In the genomic region with DNA sequence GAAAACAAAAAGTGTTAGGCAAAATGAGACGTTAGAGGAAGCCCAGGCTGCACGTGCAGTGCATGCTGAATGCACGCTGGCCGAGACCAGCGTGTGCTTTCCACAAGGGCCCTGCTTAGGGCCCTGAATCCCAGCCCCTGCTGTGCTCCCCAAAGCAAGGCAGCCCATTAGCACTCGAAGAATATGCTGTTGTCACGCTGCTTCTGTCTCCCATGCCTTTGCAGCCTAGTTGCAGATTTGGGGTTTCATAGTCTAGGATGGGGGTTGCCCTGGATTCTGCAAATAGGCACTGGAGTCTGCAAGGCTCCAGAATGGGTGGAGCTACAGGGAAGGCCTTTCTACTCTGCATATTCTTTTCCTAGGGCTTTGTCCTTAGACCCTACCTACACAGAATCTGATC, we compare ENCODE assay signal across 11 mouse cellular contexts.
DNase-seq lines count a peak whose midpoint lies in the region; ATAC-seq and TF ChIP-seq lines count a peak whose summit lies in the region.
"Had no signal": no experiment of that assay in that cellular context is flagged by ENCODE, and none has a peak within 500 bp of the region (broad histone marks: within the 10 kb centered on the region; RNA-seq: fewer than 3 reads in every experiment).

No protein-coding gene starts in this region.

- H3K9me3 ChIP-seq in CH12.LX (replicated peaks; ENCODE audit: low read length) = no peaks in the 10 kb centered on the region
- no peaks in the 10 kb centered on the region for H3K9me3 ChIP-seq in forebrain, embryonic 15.5 days
- H3K9me3 ChIP-seq in midbrain, embryonic 16.5 days (replicated peaks; ENCODE audit: control insufficient read depth, low read length, poor library complexity, severe bottlenecking) = no peaks in the 10 kb centered on the region
- H3K9me3 ChIP-seq in kidney, embryonic 16.5 days (ENCODE audit: low read length) = no peaks in the 10 kb centered on the region

- H3K4me2 ChIP-seq in CH12.LX (ENCODE audit: insufficient read depth, low read depth, poor library complexity, severe bottlenecking) = no peak overlapping the region
- no peak overlapping the region for H3K4me2 ChIP-seq in forebrain, embryonic 15.5 days (replicated peaks)
- H3K4me2 ChIP-seq in midbrain, embryonic 16.5 days (ENCODE audit: low read length) = no peak overlapping the region
- H3K4me2 ChIP-seq in kidney, embryonic 16.5 days (replicated peaks; ENCODE audit: low read depth, low read length) = no peak overlapping the region

- no peak overlapping the region for H3K27ac ChIP-seq in CH12.LX (ENCODE audit: insufficient read depth, low read depth)
- peak overlapping the region; percentile 65 for H3K27ac ChIP-seq in forebrain, embryonic 15.5 days (replicated peaks)
- peak overlapping the region; percentile 6 for H3K27ac ChIP-seq in midbrain, embryonic 16.5 days (ENCODE audit: low read length)
- H3K27ac ChIP-seq in kidney, embryonic 16.5 days (ENCODE audit: low read length) = no peak overlapping the region
- H3K27ac ChIP-seq: kidney, postnatal 0 days had no signal

- peak; percentile 94 for ATAC-seq in forebrain, embryonic 15.5 days (replicated peaks)
- ATAC-seq in midbrain, embryonic 16.5 days = peak; percentile 87
- no peak for ATAC-seq in kidney, embryonic 16.5 days (ENCODE audit: low FRiP score, low TSS enrichment)

- no peak overlapping the region for H3K9ac ChIP-seq in CH12.LX (ENCODE audit: insufficient read depth, low read depth)
- H3K9ac ChIP-seq in forebrain, embryonic 15.5 days (replicated peaks) = no peak overlapping the region
- no peak overlapping the region for H3K9ac ChIP-seq in midbrain, embryonic 16.5 days (ENCODE audit: low read depth, low read length)
- no peak overlapping the region for H3K9ac ChIP-seq in kidney, embryonic 16.5 days (replicated peaks; ENCODE audit: low read length)

- TF ChIP-seq RAD21 in CH12.LX (IDR thresholded peaks at IDR 0.05; ENCODE audit: low read depth, low read length) = no peak

- peaks cover 0 to 12% of the 10 kb centered on the region in 2 experiments; a peak in 2 of 4 replicates for H3K4me1 ChIP-seq in CH12.LX (ENCODE audit: control insufficient read depth in 1 of 2, insufficient read depth in 2 of 2)
- H3K4me1 ChIP-seq in forebrain, embryonic 15.5 days = peaks cover 18% of the 10 kb centered on the region
- H3K4me1 ChIP-seq in midbrain, embryonic 16.5 days (ENCODE audit: control insufficient read depth, insufficient read depth, low read length) = peaks cover 10% of the 10 kb centered on the region
- no peaks in the 10 kb centered on the region for H3K4me1 ChIP-seq in kidney, embryonic 16.5 days (ENCODE audit: insufficient read depth, low read length)

- TF ChIP-seq CTCF in CH12.LX (conservative IDR thresholded peaks at IDR 0.05 in 1 of 2, IDR thresholded peaks at IDR 0.05 in 1 of 2; ENCODE audit: low read depth in 2 of 2, low read length in 2 of 2) = no peak

- TF ChIP-seq EP300 in CH12.LX (IDR thresholded peaks at IDR 0.05; ENCODE audit: low read length) = no peak

- TF ChIP-seq POLR2A in CH12.LX (IDR thresholded peaks at IDR 0.05; ENCODE audit: low read depth, low read length) = no peak

- no peaks in the 10 kb centered on the region for H3K79me2 ChIP-seq in CH12.LX (replicated peaks; ENCODE audit: control insufficient read depth, extremely low read depth, insufficient read depth, poor library complexity, severe bottlenecking)

- no peaks in the 10 kb centered on the region for H3K36me3 ChIP-seq in CH12.LX (replicated peaks in 1 of 2; ENCODE audit: control insufficient read depth in 1 of 2, insufficient read depth in 1 of 2, low read length in 1 of 2)
- H3K36me3 ChIP-seq in forebrain, embryonic 15.5 days = no peaks in the 10 kb centered on the region
- no peaks in the 10 kb centered on the region for H3K36me3 ChIP-seq in midbrain, embryonic 16.5 days (ENCODE audit: control insufficient read depth, insufficient read depth, low read length)
- H3K36me3 ChIP-seq in kidney, embryonic 16.5 days (ENCODE audit: insufficient read depth, low read length) = no peaks in the 10 kb centered on the region

- in situ Hi-C loops in CH12.LX (cut with MboI; ENCODE audit: low pct_ligation_motif_present, low pct_unique_long_range_greater_than_20kb, low sequenced_read_pairs) = loop anchor here (25.0 kb wide), 1 partner anchor 568 kb away; no protein-coding TSS in a partner anchor

- no peak for DNase-seq in CH12.LX (ENCODE audit: extremely low read depth)
- DNase-seq in layer of hippocampus, adult 8-10 months (ENCODE audit: low spot score in 2 of 2) = peak; percentile 13 to 50
- DNase-seq in ovary, postnatal 10 days (ENCODE audit: low spot score) = no peak
- DNase-seq in gastrocnemius, postnatal 25 days = no peak
- no peak for DNase-seq in c-Kit-positive CD71-positive TER-119-positive erythroid progenitor cells, embryonic 14.5 days (ENCODE audit: low spot score)
- DNase-seq: liver; lung, postnatal 36 days had no signal

- H3K27me3 ChIP-seq in CH12.LX (replicated peaks) = no peaks in the 10 kb centered on the region
- no peaks in the 10 kb centered on the region for H3K27me3 ChIP-seq in forebrain, embryonic 15.5 days
- no peaks in the 10 kb centered on the region for H3K27me3 ChIP-seq in midbrain, embryonic 16.5 days (ENCODE audit: control insufficient read depth, insufficient read depth, low read depth, low read length)
- no peaks in the 10 kb centered on the region for H3K27me3 ChIP-seq in kidney, embryonic 16.5 days (ENCODE audit: insufficient read depth, low read length)

- no peak overlapping the region for H3K4me3 ChIP-seq in CH12.LX (replicated peaks in 1 of 3; ENCODE audit: low read depth in 2 of 3, low read length in 2 of 3, poor library complexity in 1 of 3)
- no peak overlapping the region for H3K4me3 ChIP-seq in forebrain, embryonic 15.5 days
- no peak overlapping the region for H3K4me3 ChIP-seq in midbrain, embryonic 16.5 days (ENCODE audit: low read depth, low read length)
- H3K4me3 ChIP-seq in kidney, embryonic 16.5 days (ENCODE audit: low read length) = no peak overlapping the region

- dilution Hi-C loops in CH12.LX (cut with MboI; ENCODE audit: extremely low pct_ligation_motif_present, extremely low pct_unique_long_range_greater_than_20kb, low sequenced_read_pairs) = no loop called here

- 8% methylated on average over 7 of the region's 7 CpGs for WGBS in forebrain, embryonic 15.5 days
- 16% methylated on average over 7 of the region's 7 CpGs for WGBS in midbrain, embryonic 16.5 days
- 65% methylated on average over 7 of the region's 7 CpGs for WGBS in kidney, embryonic 16.5 days

TF ChIP-seq in CH12.LX, 34 proteins besides CTCF, POLR2A, EP300 and RAD21:
- TF ChIP-seq MYC (IDR thresholded peaks at IDR 0.05; ENCODE audit: low read depth, low read length) (no peak), ETS1 (conservative IDR thresholded peaks at IDR 0.05; ENCODE audit: low read depth, low read length) (no peak), BHLHE40 (IDR thresholded peaks at IDR 0.05; ENCODE audit: low read depth, low read length) (peak; percentile 48), MAZ (IDR thresholded peaks at IDR 0.05; ENCODE audit: low read depth, low read length) (no peak), UBTF (IDR thresholded peaks at IDR 0.05; ENCODE audit: low read depth, low read length) (no peak), ZMIZ1 (IDR thresholded peaks at IDR 0.05; ENCODE audit: low read depth, low read length) (no peak), USF1 (IDR thresholded peaks at IDR 0.05; ENCODE audit: low read depth, low read length) (no peak)

Comparison
In these comparisons a context has a peak if more than half of its experiments do, and no peak if none do; other contexts are left out.
1. DNase-seq: peak in layer of hippocampus, adult 8-10 months (2 of 2); none in CH12.LX (single experiment), ovary, postnatal 10 days (single experiment), gastrocnemius, postnatal 25 days (single experiment) and c-Kit-positive CD71-positive TER-119-positive erythroid progenitor cells, embryonic 14.5 days (single experiment).
2. H3K27ac ChIP-seq: peak in forebrain, embryonic 15.5 days (single experiment) and midbrain, embryonic 16.5 days (single experiment); none in CH12.LX (single experiment) and kidney, embryonic 16.5 days (single experiment).